Mouse (Mus musculus) heart, adult 2 months (tissue): ENCODE measurements around the gene Ephb3.

ENCODE experiments used
- CTCF ChIP-seq: fragments of 200-600 bp; IDR thresholded peaks from 2 replicates; pipeline ENCODE4 v1.8.1; 2022; ENCODE audit warnings: antibody characterized with exemption, mild to moderate bottlenecking, moderate library complexity
- POLR2A ChIP-seq: fragments of 200-500 bp; IDR thresholded peaks from 2 replicates; pipeline ENCODE4 v1.6.1; 2011; ENCODE audit warnings: mild to moderate bottlenecking, low read depth, low read length, control low read depth; ENCODE audit not compliant: insufficient read depth

- TF ChIP-seq POLR2A, result no peak
- TF ChIP-seq CTCF, result peak; percentile 51
These were observed 6.0 kb upstream of the Ephb3 start for GRCm38 (mm10) chr16:21198529-21198928.
